Mouse (Mus musculus) bone marrow, adult 2 months (tissue): ENCODE measurements around the gene Nqo1.

Source experiments
- CTCF ChIP-seq: fragments of 200-500 bp; IDR thresholded peaks from 2 replicates; pipeline ENCODE4 v1.5.1; 2011; ENCODE audit warnings: low read length, control low read depth; ENCODE audit not compliant: control insufficient read depth, insufficient read depth
- POLR2A ChIP-seq: fragments of 200-500 bp; IDR thresholded peaks from 2 replicates; pipeline ENCODE4 v1.6.1; 2011; ENCODE audit warnings: low read depth, mild to moderate bottlenecking, control low read depth, low read length, borderline replicate concordance; ENCODE audit not compliant: control insufficient read depth

- TF ChIP-seq CTCF (no peak), POLR2A (no peak)
Measured at GRCm38 (mm10) chr8:107417001-107417400, 14.0 kb upstream of the Nqo1 start.
